Mouse (Mus musculus): ENCODE results near the gene Olfr695. TPM values are rescaled to one million over a fixed set of nuclear protein-coding genes. Genes with fewer than 3 reads are reported as not detected.

Gene Olfr695
- polyA plus RNA-seq, 1 experiment = not detected

DNA sequence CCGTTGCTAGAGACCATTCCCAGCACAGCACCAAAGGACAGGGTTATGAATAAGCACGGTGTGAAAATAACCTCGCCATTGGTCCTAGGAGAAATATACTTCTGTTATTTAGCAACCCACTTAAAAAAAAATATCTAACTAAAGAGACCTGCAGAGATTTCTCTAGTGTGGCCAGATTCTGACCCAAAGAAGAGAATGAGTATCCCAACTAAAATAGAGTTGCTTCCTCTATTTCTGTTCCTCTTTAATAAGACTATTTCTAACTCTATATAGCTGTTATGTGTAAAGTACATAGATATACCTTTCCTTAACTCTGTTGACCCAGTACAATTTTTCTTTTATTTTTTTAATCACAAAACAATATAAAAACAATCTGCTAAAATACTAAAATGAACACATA lies 23.2 kb downstream of the Olfr695 start:
- H3ac ChIP-seq (ENCODE audit: control insufficient read depth, insufficient read length, low read depth) = no peak overlapping the region

DNA sequence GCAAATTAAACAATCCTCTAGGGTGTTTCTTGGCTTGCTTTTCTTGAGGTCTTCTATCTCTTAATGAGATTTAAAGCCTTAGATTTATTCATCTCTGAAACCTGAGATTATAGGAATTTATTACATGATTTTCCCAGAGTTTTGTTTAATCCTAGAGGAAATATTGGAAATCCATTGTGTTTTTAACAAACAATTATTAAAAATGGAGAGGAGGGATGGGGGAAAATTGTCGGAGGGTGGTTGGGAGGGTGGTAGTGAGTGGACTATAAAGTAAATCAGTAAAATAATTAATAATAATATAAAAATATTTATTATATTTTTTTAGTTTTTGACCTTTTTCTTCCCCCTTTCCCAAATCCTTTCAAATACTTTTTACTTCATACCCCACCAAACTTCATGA lies 24.5 kb downstream of the Olfr695 start, which contains the start of gene Olfr694:
TSS of gene Olfr694 (minus strand) at position 101 of the 400 bp plus-strand sequence.
- Histone ChIP-seq H3K4me3 (ENCODE audit: insufficient read depth, poor library complexity, severe bottlenecking) (no peak within 1 kb of the TSS), H3K27me3 (ENCODE audit: control insufficient read depth, insufficient read depth, insufficient read length) (no peaks in the 10 kb centered on the region), H3ac (ENCODE audit: control insufficient read depth, insufficient read length, low read depth) (no peak within 1 kb of the TSS), H3K79me3 (ENCODE audit: low read depth) (no peaks in the 10 kb centered on the region), H3K36me3 (ENCODE audit: control insufficient read depth, insufficient read depth) (no peaks in the 10 kb centered on the region), H3K79me2 (ENCODE audit: control insufficient read depth, insufficient read depth) (no peaks in the 10 kb centered on the region)
- TF ChIP-seq MAX (IDR thresholded peaks at IDR 0.05) (no peak), FOSL1 (IDR thresholded peaks at IDR 0.05; ENCODE audit: insufficient read depth, low read length, poor library complexity, severe bottlenecking) (no peak), USF1 (IDR thresholded peaks at IDR 0.05; ENCODE audit: low read depth) (no peak), MYOD1 (IDR thresholded peaks at IDR 0.05; ENCODE audit: control insufficient read depth, insufficient read length, low read depth) (no peak), MYOG (IDR thresholded peaks at IDR 0.05; ENCODE audit: control insufficient read depth, extremely low read depth, insufficient read length) (no peak), CEBPB (IDR thresholded peaks at IDR 0.05; ENCODE audit: low read depth) (no peak), CTCF (IDR thresholded peaks at IDR 0.05; ENCODE audit: control insufficient read depth, insufficient read depth, insufficient read length) (no peak)

More for the DNA sequence above, 23.2 kb downstream of the Olfr695 start:
- no peak for TF ChIP-seq MYOG (IDR thresholded peaks at IDR 0.05; ENCODE audit: control insufficient read depth, extremely low read depth, insufficient read length)
- no peak for TF ChIP-seq MAX (IDR thresholded peaks at IDR 0.05)
- no peak for TF ChIP-seq FOSL1 (IDR thresholded peaks at IDR 0.05; ENCODE audit: insufficient read depth, low read length, poor library complexity, severe bottlenecking)
- no peak for TF ChIP-seq MYOD1 (IDR thresholded peaks at IDR 0.05; ENCODE audit: control insufficient read depth, insufficient read length, low read depth)
- no peak for TF ChIP-seq USF1 (IDR thresholded peaks at IDR 0.05; ENCODE audit: low read depth)
- no peak overlapping the region for H3K4me3 ChIP-seq (ENCODE audit: insufficient read depth, poor library complexity, severe bottlenecking)
- no peaks in the 10 kb centered on the region for H3K79me2 ChIP-seq (ENCODE audit: control insufficient read depth, insufficient read depth)
- H3K27me3 ChIP-seq (ENCODE audit: control insufficient read depth, insufficient read depth, insufficient read length) = no peaks in the 10 kb centered on the region
- no peaks in the 10 kb centered on the region for H3K36me3 ChIP-seq (ENCODE audit: control insufficient read depth, insufficient read depth)
- H3K79me3 ChIP-seq (ENCODE audit: low read depth) = no peaks in the 10 kb centered on the region

DNA sequence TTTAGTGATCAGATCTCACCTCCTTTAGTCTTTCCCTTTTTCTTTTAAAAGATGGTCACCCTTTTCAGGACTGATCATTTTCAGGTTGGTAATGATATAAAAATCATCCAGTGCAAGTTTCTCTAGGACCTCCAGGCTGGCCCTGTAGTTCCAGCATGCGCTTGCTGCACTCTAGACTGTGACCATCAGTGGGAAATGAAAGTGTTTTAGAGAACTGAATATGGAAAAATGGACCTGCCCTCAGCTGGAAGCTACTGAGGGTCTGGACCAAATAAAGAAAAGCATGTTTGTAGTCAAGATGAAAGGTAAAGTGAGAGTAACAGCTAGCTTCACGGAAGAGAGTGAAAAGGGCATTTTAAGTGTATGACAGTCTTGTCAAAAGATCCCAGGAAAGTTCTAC lies 30.8 kb downstream of the Olfr695 start:
- TF ChIP-seq MYOD1 (IDR thresholded peaks at IDR 0.05; ENCODE audit: control insufficient read depth, insufficient read length, low read depth) (no peak), MYOG (IDR thresholded peaks at IDR 0.05; ENCODE audit: control insufficient read depth, extremely low read depth, insufficient read length) (no peak), CEBPB (IDR thresholded peaks at IDR 0.05; ENCODE audit: low read depth) (no peak), USF1 (IDR thresholded peaks at IDR 0.05; ENCODE audit: low read depth) (no peak), MAX (IDR thresholded peaks at IDR 0.05) (no peak), CTCF (IDR thresholded peaks at IDR 0.05; ENCODE audit: control insufficient read depth, insufficient read depth, insufficient read length) (no peak), FOSL1 (IDR thresholded peaks at IDR 0.05; ENCODE audit: insufficient read depth, low read length, poor library complexity, severe bottlenecking) (no peak)
- Histone ChIP-seq H3ac (ENCODE audit: control insufficient read depth, insufficient read length, low read depth) (no peak overlapping the region), H3K79me3 (ENCODE audit: low read depth) (no peaks in the 10 kb centered on the region), H3K79me2 (ENCODE audit: control insufficient read depth, insufficient read depth) (no peaks in the 10 kb centered on the region), H3K4me3 (ENCODE audit: insufficient read depth, poor library complexity, severe bottlenecking) (no peak overlapping the region), H3K36me3 (ENCODE audit: control insufficient read depth, insufficient read depth) (no peaks in the 10 kb centered on the region), H3K27me3 (ENCODE audit: control insufficient read depth, insufficient read depth, insufficient read length) (no peaks in the 10 kb centered on the region)

DNA sequence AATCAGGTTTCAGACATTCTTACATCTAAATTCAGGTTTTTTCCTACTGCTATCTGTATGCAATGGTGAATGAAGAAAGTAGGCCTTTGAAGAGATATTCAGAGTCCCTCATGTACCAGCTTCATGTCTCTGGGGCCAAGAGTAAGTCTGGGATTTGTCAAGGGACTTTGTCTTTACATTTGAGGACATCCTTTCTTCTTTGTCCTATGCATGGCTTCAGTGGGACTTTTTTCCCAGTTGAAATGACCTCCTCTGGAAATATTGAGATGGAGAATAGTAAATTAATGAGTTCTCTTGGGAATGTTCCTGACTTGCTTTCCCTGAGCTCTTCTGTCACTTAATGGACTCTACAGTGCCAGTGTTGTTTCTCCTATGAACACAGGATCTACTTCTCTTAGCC lies 35.7 kb downstream of the Olfr695 start, which contains the start of gene Olfr693:
TSS of gene Olfr693 (minus strand) at position 101 of the 400 bp plus-strand sequence.
- H3K36me3 ChIP-seq (ENCODE audit: control insufficient read depth, insufficient read depth) = no peaks in the 10 kb centered on the region
- no peaks in the 10 kb centered on the region for H3K79me3 ChIP-seq (ENCODE audit: low read depth)
- H3K79me2 ChIP-seq (ENCODE audit: control insufficient read depth, insufficient read depth) = no peaks in the 10 kb centered on the region
- H3ac ChIP-seq (ENCODE audit: control insufficient read depth, insufficient read length, low read depth) = no peak within 1 kb of the TSS
- no peaks in the 10 kb centered on the region for H3K27me3 ChIP-seq (ENCODE audit: control insufficient read depth, insufficient read depth, insufficient read length)
- no peak within 1 kb of the TSS for H3K4me3 ChIP-seq (ENCODE audit: insufficient read depth, poor library complexity, severe bottlenecking)
- TF ChIP-seq CEBPB (IDR thresholded peaks at IDR 0.05; ENCODE audit: low read depth) = no peak

Other genes starting within 250 kb of the Olfr695 start
- not detected for gene Olfr693, start 35.8 kb downstream of the Olfr695 start, polyA plus RNA-seq (2012; fragmentation: generic; extraction: Trizol)
- not detected for gene Olfr694, start 24.6 kb downstream of the Olfr695 start, polyA plus RNA-seq (2012; fragmentation: generic; extraction: Trizol)
- gene Olfr697, start 26.0 kb upstream of the Olfr695 start, polyA plus RNA-seq (2012; fragmentation: generic; extraction: Trizol) = not detected
- not detected for gene Olfr698, start 39.0 kb upstream of the Olfr695 start, polyA plus RNA-seq (2012; fragmentation: generic; extraction: Trizol)
- gene Olfr699, start 76.8 kb upstream of the Olfr695 start, polyA plus RNA-seq (2012; fragmentation: generic; extraction: Trizol) = not detected
- not detected for gene Olfr700, start 92.4 kb upstream of the Olfr695 start, polyA plus RNA-seq (2012; fragmentation: generic; extraction: Trizol)
- not detected for gene Olfr701, start 97.7 kb upstream of the Olfr695 start, polyA plus RNA-seq (2012; fragmentation: generic; extraction: Trizol)
- gene Olfr702, start 117.5 kb upstream of the Olfr695 start, polyA plus RNA-seq (2012; fragmentation: generic; extraction: Trizol) = not detected
- gene Olfr703, start 127.0 kb upstream of the Olfr695 start, polyA plus RNA-seq (2012; fragmentation: generic; extraction: Trizol) = not detected
- gene Olfr704, start 146.8 kb upstream of the Olfr695 start, polyA plus RNA-seq (2012; fragmentation: generic; extraction: Trizol) = not detected
- gene Olfr705, start 160.5 kb upstream of the Olfr695 start, polyA plus RNA-seq (2012; fragmentation: generic; extraction: Trizol) = not detected
- gene Olfr706, start 171.8 kb upstream of the Olfr695 start, polyA plus RNA-seq (2012; fragmentation: generic; extraction: Trizol) = not detected
- not detected for gene Olfr707, start 184.8 kb upstream of the Olfr695 start, polyA plus RNA-seq (2012; fragmentation: generic; extraction: Trizol)
- not detected for gene Olfr1532-ps1, start 191.6 kb upstream of the Olfr695 start, polyA plus RNA-seq (2012; fragmentation: generic; extraction: Trizol)
- not detected for gene Olfr709-ps1, start 215.8 kb upstream of the Olfr695 start, polyA plus RNA-seq (2012; fragmentation: generic; extraction: Trizol)
- not detected for gene Olfr710, start 231.9 kb upstream of the Olfr695 start, polyA plus RNA-seq (2012; fragmentation: generic; extraction: Trizol)
- gene Olfr6, start 247.5 kb upstream of the Olfr695 start, polyA plus RNA-seq (2012; fragmentation: generic; extraction: Trizol) = not detected

Data from C2C12 (cell line).